Mouse (Mus musculus) 416B (cell line): ENCODE measurements at regions not wholly inside any gene's neighbourhood (a gene's known extent, or its start where the extent isn't known, plus 50 kb on each side); places are given as distances from the start of the nearest gene placed in this dataset.

ENCODE experiments used
- DNase-seq: peaks from one replicate; pipeline ENCODE4 v3.0.0; 2011; ENCODE audit warnings: low read depth

GRCm38 (mm10) chr12:112378482-112379243 is 110.6 kb upstream of the A530016L24Rik start:
- no peak for DNase-seq

- no peak for DNase-seq
Measured at GRCm38 (mm10) chr12:112387836-112388235, 101.4 kb upstream of the A530016L24Rik start.

- no peak for DNase-seq
Measured at GRCm38 (mm10) chr12:112395909-112396308, 93.3 kb upstream of the A530016L24Rik start.

GRCm38 (mm10) chr12:112403688-112404240 is 85.5 kb upstream of the A530016L24Rik start:
- DNase-seq: no peak

- no peak for DNase-seq
Measured at GRCm38 (mm10) chr12:112404338-112404737, 84.9 kb upstream of the A530016L24Rik start.

- no peak for DNase-seq
Measured at GRCm38 (mm10) chr12:112405781-112406213, 83.5 kb upstream of the A530016L24Rik start.

- peak; percentile 19 for DNase-seq
Measured at GRCm38 (mm10) chr12:112411612-112412350, 77.5 kb upstream of the A530016L24Rik start.

- DNase-seq: no peak
Measured at GRCm38 (mm10) chr12:112412351-112412697, 76.9 kb upstream of the A530016L24Rik start.

- DNase-seq: no peak
Measured at GRCm38 (mm10) chr12:112415926-112416473, 73.2 kb upstream of the A530016L24Rik start.

- no peak for DNase-seq
Measured at GRCm38 (mm10) chr12:112416537-112416936, 72.7 kb upstream of the A530016L24Rik start.

- no peak for DNase-seq
Measured at GRCm38 (mm10) chr12:112418636-112419035, 70.6 kb upstream of the A530016L24Rik start.

- DNase-seq: no peak
Measured at GRCm38 (mm10) chr12:112422177-112422576, 67.1 kb upstream of the A530016L24Rik start.

GRCm38 (mm10) chr12:112424150-112424549 is 65.1 kb upstream of the A530016L24Rik start:
- no peak for DNase-seq

GRCm38 (mm10) chr12:112426681-112427080 is 62.6 kb upstream of the A530016L24Rik start:
- no peak for DNase-seq

GRCm38 (mm10) chr12:112430104-112430846 is 59.0 kb upstream of the A530016L24Rik start:
- DNase-seq: no peak

- no peak for DNase-seq
Measured at GRCm38 (mm10) chr12:112433315-112433714, 55.9 kb upstream of the A530016L24Rik start.

GRCm38 (mm10) chr12:112434673-112435294 is 54.5 kb upstream of the A530016L24Rik start:
- DNase-seq: no peak

- DNase-seq: no peak
Measured at GRCm38 (mm10) chr12:112435295-112436110, 53.7 kb upstream of the A530016L24Rik start.

GRCm38 (mm10) chr12:112437046-112437445 is 52.2 kb upstream of the A530016L24Rik start:
- DNase-seq: no peak

- DNase-seq: no peak
Measured at GRCm38 (mm10) chr12:112438206-112438605, 51.0 kb upstream of the A530016L24Rik start.
